Mouse (Mus musculus) ES-E14 (cell line): Measurements from ENCODE around the gene Sdsl. TPM values are rescaled to one million over a fixed set of nuclear protein-coding genes. Genes with fewer than 3 reads are reported as not detected.
A peak's percentile ranks its signal among the peaks of the same experiment; 100 is the strongest.

Source experiments
- DNase-seq: peaks from one replicate; pipeline ENCODE4 v3.0.0-alpha.2; 2013; ENCODE audit warnings: low read depth, low spot score
- H3K27ac ChIP-seq: 2 replicates; pipeline ENCODE4 v1.5.1; 2012; ENCODE audit warnings: low read depth, mild to moderate bottlenecking, low read length, moderate library complexity, mixed read lengths; ENCODE audit not compliant: poor library complexity, insufficient read depth, severe bottlenecking
- H3K36me3 ChIP-seq: 2 replicates; pipeline ENCODE4 v1.6.1; 2012; ENCODE audit warnings: mild to moderate bottlenecking, low read length, moderate library complexity, mixed read lengths; ENCODE audit not compliant: control insufficient read depth, poor library complexity, insufficient read depth, severe bottlenecking
- H3K4me1 ChIP-seq, 2 experiments: fragments of 150-350 bp in 1 of 2; sonication (generic) in 1 of 2; 2 replicates each; pipeline ENCODE4 v1.6.1; 2012; ENCODE audit warnings: low read length in 2 of 2, mild to moderate bottlenecking in 1 of 2, mixed read lengths in 1 of 2; ENCODE audit not compliant: control insufficient read depth in 2 of 2, insufficient read depth in 2 of 2, poor library complexity in 1 of 2
- H3K4me3 ChIP-seq, 2 experiments: fragments of 150-350 bp in 1 of 2; sonication (generic) in 1 of 2; 2 replicates each; pipeline ENCODE4 v1.5.1; 2012; ENCODE audit warnings: low read length in 2 of 2, low read depth in 1 of 2, mild to moderate bottlenecking in 1 of 2, mixed read lengths in 1 of 2; ENCODE audit not compliant: insufficient read depth in 1 of 2, poor library complexity in 1 of 2, severe bottlenecking in 1 of 2
- H3K9ac ChIP-seq: 2 replicates; pipeline ENCODE4 v1.6.1; 2012; ENCODE audit warnings: low read depth, mild to moderate bottlenecking, low read length, mixed read lengths; ENCODE audit not compliant: poor library complexity, insufficient read depth, severe bottlenecking
- H3K9me3 ChIP-seq: fragments of 150-350 bp; sonication (generic); 2 replicates; pipeline ENCODE4 v1.6.1; 2012; ENCODE audit warnings: low read depth, mild to moderate bottlenecking, low read length; ENCODE audit not compliant: control insufficient read depth, insufficient read depth
- CHD2 ChIP-seq: IDR thresholded peaks from 2 replicates; pipeline ENCODE4 v1.6.1; 2014; ENCODE audit warnings: mild to moderate bottlenecking, low read depth, low read length, inconsistent platforms
- HCFC1 ChIP-seq: IDR thresholded peaks from 2 replicates; pipeline ENCODE4 v1.6.1; 2012; ENCODE audit warnings: low read length, inconsistent platforms, borderline replicate concordance; ENCODE audit not compliant: insufficient read depth
- MAFK ChIP-seq: IDR thresholded peaks from 2 replicates; pipeline ENCODE4 v1.6.1; 2014; ENCODE audit warnings: mild to moderate bottlenecking, low read depth, low read length, inconsistent platforms; ENCODE audit not compliant: insufficient read depth
- ZC3H11A ChIP-seq: IDR thresholded peaks from 2 replicates; pipeline ENCODE4 v1.6.1; 2012; ENCODE audit warnings: low read depth, mild to moderate bottlenecking, inconsistent platforms, low read length, borderline replicate concordance
- ZNF384 ChIP-seq: IDR thresholded peaks from 2 replicates; pipeline ENCODE4 v1.6.1; 2012; ENCODE audit warnings: low read depth, low read length, inconsistent platforms
- in situ Hi-C, 2 experiments: fragments of 600-800 bp; cut with MboI; formaldehyde crosslinking; loops; one replicate each; pipeline ENCODE4 v1.15.1; 2025; ENCODE audit warnings: low sequenced_read_pairs in 2 of 2, inconsistent platforms in 1 of 2; ENCODE audit not compliant: unreplicated experiment in 2 of 2
- total RNA-seq: library from RNA; depleted of rRNA; stranded (reverse); fragments of 300-350 nt; gene quantifications from 2 replicates; pipeline ENCODE4 v1.2.3, GENCODE M21; 2012

Sdsl gene
- total RNA-seq, 1 experiment: 0.67 TPM

DNA sequence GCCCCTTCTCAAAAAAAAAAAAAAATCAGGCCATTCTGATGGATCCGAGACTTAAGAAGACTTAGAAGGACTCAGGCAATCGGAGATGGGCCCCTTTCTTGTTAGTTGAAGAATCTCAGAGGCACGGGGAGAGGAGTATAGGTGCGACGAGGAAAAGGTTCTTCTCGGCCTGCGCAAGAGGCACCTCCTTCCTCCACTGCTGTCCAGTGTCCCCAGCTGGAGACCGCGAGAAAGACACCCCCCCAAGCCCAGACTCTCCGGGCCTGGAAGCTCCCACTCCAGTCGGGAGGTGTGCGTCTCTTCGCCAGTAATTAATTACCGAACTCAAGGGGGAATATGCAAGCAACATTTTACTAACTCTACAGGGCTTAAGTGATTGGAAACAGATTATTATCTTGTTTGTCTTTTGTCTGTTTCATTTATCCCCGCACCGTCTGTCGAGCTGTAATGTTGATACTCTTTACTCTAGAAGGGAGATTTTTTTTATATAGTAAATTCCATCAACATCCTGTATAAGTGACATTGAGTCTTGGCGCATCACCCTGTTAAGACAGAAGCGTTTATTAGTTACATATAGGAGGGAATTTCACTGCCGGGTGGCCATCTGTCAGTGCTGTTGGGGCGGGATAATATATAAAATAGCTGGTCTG is 44.3 kb downstream of the Sdsl start:
- in situ Hi-C loops: no loop called here
- no peaks in the 10 kb centered on the region for H3K36me3 ChIP-seq
- no peaks in the 10 kb centered on the region for H3K9me3 ChIP-seq
- H3K4me1 ChIP-seq: peaks cover 0 to 13% of the 10 kb centered on the region in 2 experiments; a peak in 1 of 4 replicates
- H3K9ac ChIP-seq: no peak overlapping the region
- no peak overlapping the region for H3K27ac ChIP-seq
- no peak for DNase-seq
- TF ChIP-seq HCFC1 (no peak), ZNF384 (0 out of 2 replicates have a peak, but pooled peaks have one; percentile 13)
- H3K4me3 ChIP-seq: no peak overlapping the region

DNA sequence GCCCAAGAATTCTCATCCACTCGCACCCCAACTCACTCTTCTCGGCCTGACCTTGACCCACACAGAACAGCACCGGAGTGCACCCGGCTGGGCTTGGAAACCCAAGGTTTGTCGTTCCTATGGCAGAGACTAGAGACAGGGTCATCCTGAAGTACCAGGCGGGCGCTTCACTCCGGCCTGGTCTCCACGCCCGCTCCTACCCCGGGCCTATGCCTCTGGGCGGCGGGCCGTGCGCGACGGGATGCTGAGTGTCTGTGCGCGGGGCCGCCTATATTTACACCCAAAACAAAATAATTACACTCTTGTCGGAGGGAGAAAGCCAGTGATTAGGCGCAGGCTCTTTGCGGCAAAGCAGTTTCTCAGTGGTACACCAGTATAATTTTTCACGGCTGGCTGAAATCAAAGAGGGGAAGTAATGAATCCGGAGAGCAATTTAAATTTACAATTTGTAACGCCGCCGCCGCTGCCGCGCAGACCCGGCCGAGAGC is 45.1 kb downstream of the Sdsl start:
- Histone ChIP-seq H3K36me3 (no peaks in the 10 kb centered on the region), H3K9me3 (no peaks in the 10 kb centered on the region), H3K27ac (no peak overlapping the region), H3K4me3 (no peak overlapping the region), H3K9ac (no peak overlapping the region), H3K4me1 (peaks cover 0 to 13% of the 10 kb centered on the region in 2 experiments; a peak in 1 of 4 replicates)
- no peak for DNase-seq
- in situ Hi-C loops: no loop called here
- TF ChIP-seq ZC3H11A (no peak), ZNF384 (no peak), MAFK (no peak), HCFC1 (no peak), CHD2 (no peak)

DNA sequence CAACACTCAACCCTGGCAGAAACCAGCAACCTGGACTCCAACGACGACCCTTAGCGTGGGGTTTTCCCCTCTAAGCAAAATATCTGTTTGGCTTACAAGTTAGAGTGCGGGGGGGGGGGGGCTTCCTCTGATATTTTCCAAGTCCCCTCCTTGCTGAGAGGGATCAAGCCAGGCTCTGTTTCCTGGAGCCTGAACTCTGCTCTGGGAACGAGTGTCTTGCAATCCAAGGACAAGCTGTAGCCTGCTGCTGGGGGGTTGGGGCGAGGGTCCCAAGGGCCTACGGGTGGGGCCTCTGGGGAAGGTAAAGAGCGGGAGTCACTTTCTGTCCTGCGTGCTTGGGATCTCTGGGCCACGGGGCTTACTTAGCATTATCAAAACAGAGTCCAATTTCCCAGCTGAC is 46.0 kb downstream of the Sdsl start:
- no peak overlapping the region for H3K27ac ChIP-seq
- no peak overlapping the region for H3K4me3 ChIP-seq
- in situ Hi-C loops: no loop called here
- TF ChIP-seq ZNF384 (no peak), HCFC1 (no peak), CHD2 (no peak), ZC3H11A (no peak), MAFK (no peak)
- no peak overlapping the region for H3K9ac ChIP-seq
- no peaks in the 10 kb centered on the region for H3K36me3 ChIP-seq
- no peak for DNase-seq
- no peaks in the 10 kb centered on the region for H3K9me3 ChIP-seq
- H3K4me1 ChIP-seq: peaks cover 0 to 13% of the 10 kb centered on the region in 2 experiments; a peak in 1 of 4 replicates

DNA sequence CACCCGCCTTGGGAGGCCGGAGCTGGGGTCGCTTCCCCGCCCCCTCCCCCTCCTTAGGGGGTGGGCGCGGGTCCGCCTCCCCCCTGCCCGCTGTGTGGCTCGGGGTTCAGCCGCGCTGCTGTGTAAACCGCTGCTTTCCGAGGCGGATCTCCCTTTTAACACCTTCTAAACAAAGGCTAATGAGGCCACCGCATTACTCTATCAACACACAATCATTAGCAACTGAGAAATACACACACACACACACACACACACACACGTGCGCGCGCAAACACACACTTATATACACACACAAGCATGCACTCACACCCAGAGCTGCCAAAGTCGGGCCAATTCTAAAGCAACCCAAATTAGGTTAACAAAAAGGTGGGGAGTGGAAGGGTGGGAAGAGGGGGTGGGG is 46.9 kb downstream of the Sdsl start:
- no peak for DNase-seq
- Histone ChIP-seq H3K9me3 (no peaks in the 10 kb centered on the region), H3K4me1 (peaks cover 0 to 11% of the 10 kb centered on the region in 2 experiments; a peak in 1 of 4 replicates), H3K9ac (no peak overlapping the region), H3K4me3 (no peak overlapping the region; a peak in 1 of 4 replicates), H3K36me3 (no peaks in the 10 kb centered on the region), H3K27ac (no peak overlapping the region)
- in situ Hi-C loops: no loop called here
- no peak for TF ChIP-seq MAFK
- TF ChIP-seq CHD2: no peak
- no peak for TF ChIP-seq ZNF384
- no peak for TF ChIP-seq ZC3H11A
- TF ChIP-seq HCFC1: no peak

DNA sequence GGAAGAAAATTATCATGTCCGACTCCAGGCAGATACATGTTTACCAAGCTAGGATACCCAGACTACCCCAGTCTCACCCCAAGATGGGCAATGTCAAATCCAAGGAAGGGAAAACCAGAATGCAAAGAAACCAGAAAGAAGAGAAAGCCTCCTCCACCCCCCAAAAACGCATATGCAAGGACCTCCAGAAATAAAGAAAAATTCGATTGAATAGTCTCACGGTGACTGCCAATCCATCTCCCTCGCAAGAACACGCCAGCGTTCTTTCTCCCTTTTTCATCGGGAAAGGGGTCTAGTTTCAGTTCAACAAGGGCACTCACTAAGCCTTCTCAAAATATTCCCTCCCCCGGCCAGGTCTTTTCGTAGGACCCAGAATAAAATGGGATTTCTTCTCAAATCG is 48.0 kb downstream of the Sdsl start:
- Histone ChIP-seq H3K9ac (no peak overlapping the region), H3K4me3 (no peak overlapping the region), H3K27ac (no peak overlapping the region), H3K4me1 (peaks cover 0 to 11% of the 10 kb centered on the region in 2 experiments; a peak in 1 of 4 replicates), H3K36me3 (no peaks in the 10 kb centered on the region), H3K9me3 (no peaks in the 10 kb centered on the region)
- no peak for DNase-seq
- TF ChIP-seq CHD2 (no peak), HCFC1 (no peak)
- in situ Hi-C loops: no loop called here
